Mouse (Mus musculus): ENCODE results near the gene Olfr811. TPM values are rescaled to one million over a fixed set of nuclear protein-coding genes. Genes with fewer than 3 reads are reported as not detected.

Gene Olfr811
- polyA plus RNA-seq (2015; fragmentation: Nextera tagmentation; extraction: Ambion mirVana): not detected in 2 replicates

GRCm38 (mm10) chr10:129804296-129804695, at the start of gene Olfr811:
Gene Olfr811, minus strand, starts transcription at chr10:129804396.
- no peaks in the 10 kb centered on the region for H3K4me1 ChIP-seq (ENCODE audit: control insufficient read depth, insufficient read depth, low read depth, low read length)
- H3K4me2 ChIP-seq (ENCODE audit: low read length): no peak within 1 kb of the TSS
- no peak for ATAC-seq
- 87% methylated on average over 4 of the region's 4 CpGs for WGBS
- no peaks in the 10 kb centered on the region for H3K36me3 ChIP-seq (ENCODE audit: control insufficient read depth, insufficient read depth, low read length)
- H3K9ac ChIP-seq (ENCODE audit: low read depth, low read length): no peak within 1 kb of the TSS
- H3K27ac ChIP-seq (ENCODE audit: low read depth, low read length): no peak within 1 kb of the TSS
- no peaks in the 10 kb centered on the region for H3K9me3 ChIP-seq (ENCODE audit: control insufficient read depth, low read length)
- H3K4me3 ChIP-seq (ENCODE audit: low read length): no peak within 1 kb of the TSS
- no peaks in the 10 kb centered on the region for H3K27me3 ChIP-seq (replicated peaks; ENCODE audit: control insufficient read depth, insufficient read depth, low read length)

- H3K9me3 ChIP-seq (ENCODE audit: control insufficient read depth, low read length): no peaks in the 10 kb centered on the region
- no peak overlapping the region for H3K4me2 ChIP-seq (ENCODE audit: low read length)
- H3K27me3 ChIP-seq (replicated peaks; ENCODE audit: control insufficient read depth, insufficient read depth, low read length): no peaks in the 10 kb centered on the region
- H3K36me3 ChIP-seq (ENCODE audit: control insufficient read depth, insufficient read depth, low read length): no peaks in the 10 kb centered on the region
- H3K9ac ChIP-seq (ENCODE audit: low read depth, low read length): no peak overlapping the region
- WGBS: 63% methylated on average over 1 of the region's 1 CpGs
- no peak overlapping the region for H3K4me3 ChIP-seq (ENCODE audit: low read length)
- H3K4me1 ChIP-seq (ENCODE audit: control insufficient read depth, insufficient read depth, low read depth, low read length): no peaks in the 10 kb centered on the region
- no peak overlapping the region for H3K27ac ChIP-seq (ENCODE audit: low read depth, low read length)
- ATAC-seq: no peak
Measured at GRCm38 (mm10) chr10:129847343-129847742, 43.1 kb upstream of the Olfr811 start.

GRCm38 (mm10) chr10:129845994-129846393, 41.8 kb upstream of the Olfr811 start, which contains the start of gene Olfr812:
Gene Olfr812, minus strand, starts transcription at chr10:129846094.
- no peak within 1 kb of the TSS for H3K27ac ChIP-seq (ENCODE audit: low read depth, low read length)
- H3K4me1 ChIP-seq (ENCODE audit: control insufficient read depth, insufficient read depth, low read depth, low read length): no peaks in the 10 kb centered on the region
- 64% methylated on average over 1 of the region's 1 CpGs for WGBS
- H3K4me2 ChIP-seq (ENCODE audit: low read length): no peak within 1 kb of the TSS
- H3K27me3 ChIP-seq (replicated peaks; ENCODE audit: control insufficient read depth, insufficient read depth, low read length): no peaks in the 10 kb centered on the region
- H3K9me3 ChIP-seq (ENCODE audit: control insufficient read depth, low read length): no peaks in the 10 kb centered on the region
- H3K36me3 ChIP-seq (ENCODE audit: control insufficient read depth, insufficient read depth, low read length): no peaks in the 10 kb centered on the region
- ATAC-seq: no peak
- no peak within 1 kb of the TSS for H3K4me3 ChIP-seq (ENCODE audit: low read length)
- no peak within 1 kb of the TSS for H3K9ac ChIP-seq (ENCODE audit: low read depth, low read length)

- no peak within 1 kb of the TSS for H3K4me2 ChIP-seq (ENCODE audit: low read length)
- no peaks in the 10 kb centered on the region for H3K27me3 ChIP-seq (replicated peaks; ENCODE audit: control insufficient read depth, insufficient read depth, low read length)
- no peak within 1 kb of the TSS for H3K4me3 ChIP-seq (ENCODE audit: low read length)
- H3K9me3 ChIP-seq (ENCODE audit: control insufficient read depth, low read length): no peaks in the 10 kb centered on the region
- no peak for ATAC-seq
- H3K9ac ChIP-seq (ENCODE audit: low read depth, low read length): no peak within 1 kb of the TSS
- no peaks in the 10 kb centered on the region for H3K4me1 ChIP-seq (ENCODE audit: control insufficient read depth, insufficient read depth, low read depth, low read length)
- H3K36me3 ChIP-seq (ENCODE audit: control insufficient read depth, insufficient read depth, low read length): no peaks in the 10 kb centered on the region
- H3K27ac ChIP-seq (ENCODE audit: low read depth, low read length): no peak within 1 kb of the TSS
Measured at GRCm38 (mm10) chr10:129794817-129795216, 9.4 kb downstream of the Olfr811 start, which contains the start of gene Olfr810. Gene Olfr810, minus strand, starts transcription at chr10:129794917.

GRCm38 (mm10) chr10:129778123-129778522, 26.1 kb downstream of the Olfr811 start:
- Histone ChIP-seq H3K4me2 (ENCODE audit: low read length) (no peak overlapping the region), H3K4me3 (ENCODE audit: low read length) (no peak overlapping the region), H3K36me3 (ENCODE audit: control insufficient read depth, insufficient read depth, low read length) (no peaks in the 10 kb centered on the region), H3K9ac (ENCODE audit: low read depth, low read length) (no peak overlapping the region), H3K4me1 (ENCODE audit: control insufficient read depth, insufficient read depth, low read depth, low read length) (no peaks in the 10 kb centered on the region), H3K27me3 (replicated peaks; ENCODE audit: control insufficient read depth, insufficient read depth, low read length) (no peaks in the 10 kb centered on the region), H3K27ac (ENCODE audit: low read depth, low read length) (no peak overlapping the region), H3K9me3 (ENCODE audit: control insufficient read depth, low read length) (no peaks in the 10 kb centered on the region)
- no peak for ATAC-seq

GRCm38 (mm10) chr10:129774338-129774737, 29.9 kb downstream of the Olfr811 start, which contains the start of gene Olfr809:
Gene Olfr809, plus strand, starts transcription at chr10:129774638.
- no peak within 1 kb of the TSS for H3K4me2 ChIP-seq (ENCODE audit: low read length)
- no peaks in the 10 kb centered on the region for H3K27me3 ChIP-seq (replicated peaks; ENCODE audit: control insufficient read depth, insufficient read depth, low read length)
- no peak for ATAC-seq
- no peak within 1 kb of the TSS for H3K4me3 ChIP-seq (ENCODE audit: low read length)
- no peak within 1 kb of the TSS for H3K9ac ChIP-seq (ENCODE audit: low read depth, low read length)
- H3K36me3 ChIP-seq (ENCODE audit: control insufficient read depth, insufficient read depth, low read length): no peaks in the 10 kb centered on the region
- H3K9me3 ChIP-seq (ENCODE audit: control insufficient read depth, low read length): no peaks in the 10 kb centered on the region
- no peak within 1 kb of the TSS for H3K27ac ChIP-seq (ENCODE audit: low read depth, low read length)
- no peaks in the 10 kb centered on the region for H3K4me1 ChIP-seq (ENCODE audit: control insufficient read depth, insufficient read depth, low read depth, low read length)

GRCm38 (mm10) chr10:129765182-129765581, 39.0 kb downstream of the Olfr811 start, which contains the start of gene Olfr808:
Gene Olfr808, plus strand, starts transcription at chr10:129765482.
- 94% methylated on average over 1 of the region's 1 CpGs for WGBS
- Histone ChIP-seq H3K36me3 (ENCODE audit: control insufficient read depth, insufficient read depth, low read length) (no peaks in the 10 kb centered on the region), H3K9ac (ENCODE audit: low read depth, low read length) (no peak within 1 kb of the TSS), H3K4me1 (ENCODE audit: control insufficient read depth, insufficient read depth, low read depth, low read length) (no peaks in the 10 kb centered on the region), H3K4me3 (ENCODE audit: low read length) (no peak within 1 kb of the TSS), H3K27ac (ENCODE audit: low read depth, low read length) (no peak within 1 kb of the TSS), H3K27me3 (replicated peaks; ENCODE audit: control insufficient read depth, insufficient read depth, low read length) (no peaks in the 10 kb centered on the region), H3K9me3 (ENCODE audit: control insufficient read depth, low read length) (no peaks in the 10 kb centered on the region), H3K4me2 (ENCODE audit: low read length) (no peak within 1 kb of the TSS)
- ATAC-seq: no peak

GRCm38 (mm10) chr10:129757693-129758092, 46.5 kb downstream of the Olfr811 start, which contains the start of gene Olfr807:
Gene Olfr807, minus strand, starts transcription at chr10:129757793.
- no peaks in the 10 kb centered on the region for H3K27me3 ChIP-seq (replicated peaks; ENCODE audit: control insufficient read depth, insufficient read depth, low read length)
- no peak within 1 kb of the TSS for H3K4me3 ChIP-seq (ENCODE audit: low read length)
- no peaks in the 10 kb centered on the region for H3K36me3 ChIP-seq (ENCODE audit: control insufficient read depth, insufficient read depth, low read length)
- no peaks in the 10 kb centered on the region for H3K4me1 ChIP-seq (ENCODE audit: control insufficient read depth, insufficient read depth, low read depth, low read length)
- no peaks in the 10 kb centered on the region for H3K9me3 ChIP-seq (ENCODE audit: control insufficient read depth, low read length)
- no peak within 1 kb of the TSS for H3K27ac ChIP-seq (ENCODE audit: low read depth, low read length)
- ATAC-seq: no peak
- no peak within 1 kb of the TSS for H3K4me2 ChIP-seq (ENCODE audit: low read length)
- H3K9ac ChIP-seq (ENCODE audit: low read depth, low read length): no peak within 1 kb of the TSS
- WGBS: 88% methylated on average over 1 of the region's 1 CpGs
